Mouse (Mus musculus): ENCODE data around the gene Zbtb26. TPM values are rescaled to one million over a fixed set of nuclear protein-coding genes. Genes with fewer than 3 reads are reported as not detected.
A peak's percentile ranks its signal among the peaks of the same experiment; 100 is the strongest.

The Zbtb26 gene
- polyA plus RNA-seq (2015; fragmentation: Nextera tagmentation; extraction: Ambion mirVana): 3.9 and 4.3 TPM in 2 replicates

DNA sequence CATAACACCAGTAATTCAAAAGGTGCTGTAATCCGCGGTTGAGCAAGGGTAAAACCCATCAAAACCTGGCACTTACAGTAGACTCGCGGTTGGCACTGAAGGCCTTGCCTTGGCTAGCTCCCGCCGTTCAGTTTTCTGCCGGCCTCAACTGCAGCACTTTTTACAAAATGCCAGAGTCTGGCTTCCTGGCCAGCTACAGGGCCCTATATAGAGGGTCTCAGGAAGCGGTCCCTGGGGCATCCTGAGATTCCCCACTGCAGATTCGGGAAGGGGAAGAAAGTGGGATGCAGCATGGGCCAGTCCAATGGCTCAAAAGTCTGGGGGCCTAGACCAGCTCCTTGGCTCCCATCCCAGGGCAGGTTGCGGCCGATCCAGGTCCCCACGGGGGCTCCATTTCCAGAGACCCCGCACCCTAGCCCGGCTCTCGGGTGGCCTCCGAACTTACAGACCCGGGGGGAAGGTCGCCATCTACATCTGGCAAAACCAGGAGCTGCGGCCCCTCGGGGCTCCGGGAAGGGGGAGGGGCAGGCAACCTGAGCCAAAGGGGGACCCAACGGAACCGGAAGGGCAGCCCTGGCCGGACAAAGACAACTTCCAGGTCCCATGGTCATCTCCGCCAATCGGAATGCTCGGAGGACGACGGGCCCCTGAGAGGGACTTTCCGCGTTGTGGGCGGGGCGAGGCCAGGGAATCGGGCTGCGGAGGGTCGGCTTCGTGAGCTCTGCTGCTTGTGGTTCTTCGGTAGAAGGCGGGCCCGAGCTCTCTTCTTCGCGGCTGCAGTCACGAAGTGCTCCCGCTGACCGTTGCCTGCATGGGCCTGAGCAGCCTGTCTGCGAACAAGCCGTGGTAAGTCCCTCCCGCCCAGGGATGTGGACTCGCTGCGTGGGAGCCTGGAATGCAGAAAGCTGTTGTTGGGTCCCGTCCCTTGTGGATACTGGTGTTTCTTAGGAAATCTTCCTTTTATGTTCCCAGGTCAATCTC lies at the start of gene Zbtb26, which contains the start of the genes Zbtb6 and Rabgap1:
Gene Zbtb26 (minus strand): TSS at position 525 of the 981 bp plus-strand sequence.
Gene Zbtb6 (minus strand): TSS at position 561 of the 981 bp plus-strand sequence.
Gene Rabgap1 (plus strand): TSS at position 669 of the 981 bp plus-strand sequence.
- Histone ChIP-seq H3K4me3 (peak within 1 kb of the TSS; percentile 84), H3K4me2 (peak within 1 kb of the TSS; percentile 81), H3K27me3 (replicated peaks) (no peaks in the 10 kb centered on the region), H3K9ac (peak within 1 kb of the TSS; percentile 93), H3K36me3 (peaks cover 10% of the 10 kb centered on the region), H3K27ac (replicated peaks) (peak within 1 kb of the TSS; percentile 87), H3K9me3 (no peaks in the 10 kb centered on the region), H3K4me1 (peaks cover 27% of the 10 kb centered on the region)
- ATAC-seq (ENCODE audit: extremely low read depth, insufficient number of reproducible peaks, low FRiP score, low TSS enrichment): peak; percentile 99
- WGBS: under 1% methylated on average over 51 of the region's 51 CpGs

DNA sequence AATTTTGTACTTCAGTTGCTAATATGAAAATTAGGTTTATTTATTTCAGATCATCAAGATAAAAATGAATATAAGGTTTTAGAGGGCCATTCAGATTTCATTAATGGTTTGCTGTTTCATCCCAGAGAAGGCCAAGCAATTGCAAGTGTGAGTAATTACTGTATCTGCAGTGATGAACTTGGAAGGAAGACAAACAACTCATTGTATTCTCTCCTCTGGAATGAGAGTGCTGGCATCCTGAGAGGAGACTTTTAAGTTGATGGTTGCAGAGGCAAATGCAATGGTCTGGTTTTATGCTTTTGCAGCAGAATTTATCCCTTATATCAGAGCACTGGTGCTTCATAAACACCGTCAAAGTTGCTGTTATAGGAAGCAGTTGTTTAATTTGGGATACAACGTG lies 46.0 kb upstream of the Zbtb26 start:
- no peaks in the 10 kb centered on the region for H3K27me3 ChIP-seq (replicated peaks)

DNA sequence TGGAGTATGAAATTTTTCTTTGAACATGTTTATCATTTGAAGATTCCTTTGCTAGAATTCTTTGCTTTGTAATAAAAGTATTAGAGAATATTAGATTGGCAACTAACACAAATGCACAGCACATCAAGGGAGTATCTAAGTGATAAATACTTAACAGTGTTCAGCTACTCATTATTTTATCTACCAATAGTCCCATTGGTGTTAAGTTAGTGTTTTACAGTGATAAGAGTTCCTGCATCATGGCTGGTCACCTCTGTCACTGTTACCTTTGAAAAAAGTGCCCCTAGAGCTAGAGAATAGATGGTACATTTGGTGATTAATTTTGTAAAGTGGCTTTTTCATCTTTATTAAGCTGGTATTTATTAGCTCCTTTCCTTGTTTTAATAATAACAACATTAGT lies 43.5 kb upstream of the Zbtb26 start:
- no peak for ATAC-seq (ENCODE audit: extremely low read depth, insufficient number of reproducible peaks, low FRiP score, low TSS enrichment)
- peaks cover 76% of the 10 kb centered on the region for H3K36me3 ChIP-seq

More for the DNA sequence above, 46.0 kb upstream of the Zbtb26 start:
- no peak for ATAC-seq (ENCODE audit: extremely low read depth, insufficient number of reproducible peaks, low FRiP score, low TSS enrichment)
- Histone ChIP-seq H3K9me3 (no peaks in the 10 kb centered on the region), H3K4me3 (no peak overlapping the region), H3K9ac (no peak overlapping the region), H3K4me1 (no peaks in the 10 kb centered on the region), H3K36me3 (peaks cover 80% of the 10 kb centered on the region), H3K4me2 (no peak overlapping the region), H3K27ac (replicated peaks) (no peak overlapping the region)
- 85% methylated on average over 2 of the region's 2 CpGs for WGBS

DNA sequence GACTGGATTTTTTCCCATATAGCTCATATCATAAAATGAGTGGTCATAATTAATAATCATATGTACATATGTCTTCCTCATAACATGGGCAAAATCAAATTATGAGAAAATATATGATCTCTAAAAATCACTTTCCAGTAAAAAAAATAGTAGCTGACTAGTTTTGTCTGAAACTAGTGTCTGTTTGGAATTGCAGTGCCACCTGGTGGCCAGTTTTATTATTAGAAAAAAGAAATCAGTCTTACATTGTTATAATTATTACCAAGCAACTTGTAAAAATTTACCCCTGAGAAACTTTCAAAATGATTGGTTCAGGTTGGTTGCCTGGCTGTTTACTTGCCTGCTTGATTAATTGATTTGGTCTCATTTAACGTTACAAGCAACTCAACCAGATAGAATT lies 42.4 kb upstream of the Zbtb26 start:
- Histone ChIP-seq H3K27ac (replicated peaks) (no peak overlapping the region), H3K4me1 (no peaks in the 10 kb centered on the region), H3K4me2 (no peak overlapping the region), H3K9ac (no peak overlapping the region), H3K36me3 (peaks cover 74% of the 10 kb centered on the region), H3K27me3 (replicated peaks) (no peaks in the 10 kb centered on the region), H3K4me3 (no peak overlapping the region), H3K9me3 (no peaks in the 10 kb centered on the region)
- ATAC-seq (ENCODE audit: extremely low read depth, insufficient number of reproducible peaks, low FRiP score, low TSS enrichment): no peak
- WGBS: 76% methylated on average over 1 of the region's 1 CpGs

More for the DNA sequence above, 43.5 kb upstream of the Zbtb26 start:
- Histone ChIP-seq H3K4me2 (no peak overlapping the region), H3K27ac (replicated peaks) (no peak overlapping the region), H3K27me3 (replicated peaks) (no peaks in the 10 kb centered on the region), H3K4me1 (no peaks in the 10 kb centered on the region), H3K9ac (no peak overlapping the region), H3K4me3 (no peak overlapping the region), H3K9me3 (no peaks in the 10 kb centered on the region)

DNA sequence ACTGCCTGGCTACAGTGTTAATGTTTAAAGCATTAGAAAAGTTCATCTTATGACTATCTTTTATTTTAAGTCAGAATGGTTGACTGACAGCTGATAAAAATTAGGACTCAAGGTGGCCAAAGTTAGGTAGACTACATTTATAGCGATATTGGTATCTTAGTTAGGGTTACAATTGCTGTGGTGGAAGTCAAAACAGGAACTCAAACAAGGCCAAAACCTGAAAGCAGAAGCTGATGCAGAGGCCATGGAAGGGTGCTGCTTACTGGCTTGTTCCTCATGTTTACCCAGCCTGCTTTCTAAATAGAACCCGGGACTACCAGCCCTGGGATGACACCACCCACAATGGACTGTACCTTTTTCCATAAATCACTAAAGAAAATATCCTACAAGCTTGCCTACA lies 41.2 kb upstream of the Zbtb26 start:
- H3K27ac ChIP-seq (replicated peaks): no peak overlapping the region
- H3K4me1 ChIP-seq: no peaks in the 10 kb centered on the region
- no peak overlapping the region for H3K4me3 ChIP-seq
- no peak overlapping the region for H3K4me2 ChIP-seq
- no peaks in the 10 kb centered on the region for H3K9me3 ChIP-seq
- H3K36me3 ChIP-seq: peaks cover 69% of the 10 kb centered on the region
- no peak for ATAC-seq (ENCODE audit: extremely low read depth, insufficient number of reproducible peaks, low FRiP score, low TSS enrichment)
- whole genome bisulfite sequencing: 83% methylated on average over 2 of the region's 2 CpGs
- H3K27me3 ChIP-seq (replicated peaks): no peaks in the 10 kb centered on the region
- no peak overlapping the region for H3K9ac ChIP-seq

DNA sequence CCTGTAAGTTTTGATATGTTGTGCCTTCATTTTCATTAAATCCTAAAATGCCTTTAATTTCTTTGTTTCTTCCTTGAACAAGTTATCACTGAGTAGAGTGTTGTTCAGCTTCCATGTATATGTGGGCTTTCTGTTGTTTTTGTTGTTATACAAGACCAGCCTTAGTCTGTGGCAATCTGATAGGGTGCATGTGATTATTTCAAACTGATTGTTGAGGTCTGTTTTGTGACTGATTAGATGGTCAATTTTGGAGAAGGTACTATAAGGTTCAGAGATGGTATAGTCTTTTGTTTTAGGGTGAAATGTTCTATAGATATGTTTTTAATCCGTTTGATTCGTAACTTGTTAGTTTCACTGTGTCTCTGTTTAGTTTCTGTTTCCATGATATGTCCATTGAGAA lies 37.1 kb upstream of the Zbtb26 start:
- no peaks in the 10 kb centered on the region for H3K9me3 ChIP-seq
- no peaks in the 10 kb centered on the region for H3K27me3 ChIP-seq (replicated peaks)
- no peak overlapping the region for H3K9ac ChIP-seq
- no peak overlapping the region for H3K4me3 ChIP-seq
- H3K4me2 ChIP-seq: no peak overlapping the region
- H3K27ac ChIP-seq (replicated peaks): no peak overlapping the region
- WGBS: 92% methylated on average over 2 of the region's 2 CpGs
- peaks cover 81% of the 10 kb centered on the region for H3K36me3 ChIP-seq
- H3K4me1 ChIP-seq: no peaks in the 10 kb centered on the region; the same call in 1 of the 2 replicates
- ATAC-seq (ENCODE audit: extremely low read depth, insufficient number of reproducible peaks, low FRiP score, low TSS enrichment): no peak

DNA sequence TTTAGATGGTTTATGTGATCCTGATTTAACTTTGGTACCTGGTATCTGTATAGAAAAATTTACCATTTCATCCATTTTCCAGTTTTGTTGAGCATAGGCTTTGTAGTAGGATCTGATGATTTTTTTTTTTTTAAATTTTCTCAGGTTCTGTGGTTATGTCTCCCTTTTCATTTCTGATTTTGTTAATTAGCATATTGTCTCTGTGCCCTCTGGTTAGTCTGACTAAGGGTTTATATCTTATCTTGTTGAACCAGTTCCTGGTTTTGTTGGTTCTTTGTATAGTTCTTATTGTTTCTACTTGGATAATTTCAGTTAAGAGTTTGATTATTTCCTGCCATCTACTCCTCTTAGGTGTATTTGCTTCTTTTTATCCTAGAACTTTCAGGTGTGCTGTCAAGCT lies 36.6 kb upstream of the Zbtb26 start:
- Histone ChIP-seq H3K9ac (no peak overlapping the region), H3K9me3 (no peaks in the 10 kb centered on the region), H3K27me3 (replicated peaks) (no peaks in the 10 kb centered on the region), H3K4me2 (no peak overlapping the region), H3K4me3 (no peak overlapping the region), H3K4me1 (no peaks in the 10 kb centered on the region; the same call in 1 of the 2 replicates), H3K36me3 (peaks cover 80% of the 10 kb centered on the region), H3K27ac (replicated peaks) (no peak overlapping the region)
- ATAC-seq (ENCODE audit: extremely low read depth, insufficient number of reproducible peaks, low FRiP score, low TSS enrichment): no peak

DNA sequence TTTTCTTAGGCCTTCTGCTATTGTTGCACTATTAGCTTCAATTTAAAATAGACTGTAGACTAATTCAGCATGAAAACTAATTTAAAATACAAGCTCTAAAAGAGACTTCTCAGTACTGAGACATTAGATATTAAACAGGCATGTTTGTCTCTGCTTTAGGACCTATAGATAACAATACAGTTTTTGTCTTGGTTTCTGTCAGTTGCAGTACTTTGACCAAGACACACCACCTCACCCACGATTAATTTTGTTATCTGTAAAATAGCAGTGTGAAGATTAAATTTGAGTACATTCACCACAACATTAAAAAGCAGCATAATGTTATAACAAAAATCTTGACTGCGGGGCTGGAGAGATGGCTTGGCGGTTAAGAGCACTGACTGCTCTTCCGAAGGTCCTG lies 23.3 kb upstream of the Zbtb26 start:
- no peaks in the 10 kb centered on the region for H3K9me3 ChIP-seq
- ATAC-seq (ENCODE audit: extremely low read depth, insufficient number of reproducible peaks, low FRiP score, low TSS enrichment): no peak
- no peak overlapping the region for H3K9ac ChIP-seq
- no peak overlapping the region for H3K27ac ChIP-seq (replicated peaks)
- no peak overlapping the region for H3K4me2 ChIP-seq
- peaks cover 20% of the 10 kb centered on the region for H3K36me3 ChIP-seq
- whole genome bisulfite sequencing: 88% methylated on average over 4 of the region's 4 CpGs
- no peaks in the 10 kb centered on the region for H3K4me1 ChIP-seq
- no peaks in the 10 kb centered on the region for H3K27me3 ChIP-seq (replicated peaks)
- no peak overlapping the region for H3K4me3 ChIP-seq

DNA sequence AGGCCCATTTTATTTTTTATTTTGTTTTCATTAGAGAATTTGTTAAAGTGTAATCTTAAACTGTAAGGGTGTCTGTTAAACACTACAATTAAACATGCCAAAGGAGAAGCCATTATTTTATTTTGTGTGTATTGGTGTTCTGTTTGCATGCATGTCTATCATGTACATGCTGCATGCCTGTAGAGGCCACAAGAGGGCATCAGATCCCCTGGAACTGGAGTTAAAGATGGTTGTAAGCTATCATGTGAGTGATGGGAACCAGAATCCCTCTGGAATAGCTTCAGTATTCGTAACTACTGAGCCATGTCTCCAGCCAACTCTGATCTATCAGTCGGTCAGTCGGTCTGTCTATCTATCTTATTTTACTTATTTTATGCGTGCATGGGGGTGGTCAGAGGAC lies 17.8 kb upstream of the Zbtb26 start:
- ATAC-seq (ENCODE audit: extremely low read depth, insufficient number of reproducible peaks, low FRiP score, low TSS enrichment): no peak
- H3K27me3 ChIP-seq (replicated peaks): no peaks in the 10 kb centered on the region
- H3K4me1 ChIP-seq: no peaks in the 10 kb centered on the region
- no peak overlapping the region for H3K9ac ChIP-seq
- H3K36me3 ChIP-seq: peaks cover 8% of the 10 kb centered on the region; the same call in 1 of the 2 replicates
- H3K27ac ChIP-seq (replicated peaks): no peak overlapping the region
- WGBS: 93% methylated on average over 4 of the region's 4 CpGs
- no peak overlapping the region for H3K4me2 ChIP-seq
- no peak overlapping the region for H3K4me3 ChIP-seq
- H3K9me3 ChIP-seq: no peaks in the 10 kb centered on the region; the same call in 1 of the 2 replicates

DNA sequence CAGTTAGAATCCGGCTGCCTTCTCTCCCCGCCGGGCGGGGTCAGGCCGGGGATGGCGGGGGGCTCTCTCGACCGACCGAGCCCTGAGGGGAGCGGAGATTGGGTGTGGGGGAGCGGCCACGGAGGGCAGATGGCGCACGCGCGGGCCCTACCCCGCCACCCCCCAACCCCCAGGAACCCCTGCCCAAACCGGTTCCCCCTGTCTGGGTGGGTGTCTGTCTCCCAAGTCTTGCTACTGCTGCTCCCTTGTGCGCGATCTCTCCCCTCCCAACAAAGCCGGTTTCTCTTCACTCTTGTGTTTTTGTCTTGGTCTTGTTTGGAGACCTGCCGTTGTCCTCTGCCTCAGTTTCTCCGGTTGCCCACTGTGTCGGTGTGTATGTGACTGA lies 9.4 kb upstream of the Zbtb26 start:
- WGBS: under 1% methylated on average over 24 of the region's 24 CpGs
- Histone ChIP-seq H3K4me2 (peak overlapping the region; percentile 93), H3K4me3 (peak overlapping the region; percentile 91)

DNA sequence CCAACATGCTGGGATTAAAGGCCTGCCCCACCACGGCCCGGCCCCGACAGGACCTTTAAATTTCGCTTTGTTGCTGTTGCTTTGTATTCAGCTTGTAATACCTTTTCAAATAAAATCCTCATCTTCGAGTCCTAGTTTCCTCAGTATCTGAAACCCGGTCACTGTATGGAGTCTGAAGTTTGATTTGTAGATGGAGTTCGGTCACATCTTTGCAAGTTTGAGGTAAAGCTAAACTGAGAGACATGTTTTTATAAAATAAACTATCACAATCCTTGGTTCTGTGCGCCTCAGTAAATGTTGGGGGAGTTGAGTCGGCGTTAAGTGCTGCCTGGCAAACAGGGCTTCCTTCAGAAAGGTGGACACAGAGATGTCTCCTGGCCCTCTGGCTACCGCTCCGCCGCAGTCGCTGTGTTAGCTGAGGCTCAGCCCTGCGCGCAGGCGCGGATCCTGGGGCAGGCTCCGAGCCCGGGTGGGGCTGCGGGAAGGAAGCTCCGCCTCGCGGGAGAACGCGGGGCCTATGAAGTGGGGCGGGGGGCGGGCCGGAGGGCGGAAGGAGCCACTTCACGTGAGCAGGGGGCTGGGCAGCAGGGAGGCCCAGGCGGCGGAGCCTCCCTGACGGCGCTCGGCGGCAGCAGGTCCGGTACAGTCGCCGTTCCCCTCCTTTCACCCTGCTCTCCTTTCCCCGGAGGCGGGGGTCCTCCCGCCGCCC lies 8.9 kb upstream of the Zbtb26 start:
- peak; percentile 98 for ATAC-seq (ENCODE audit: extremely low read depth, insufficient number of reproducible peaks, low FRiP score, low TSS enrichment)
- Histone ChIP-seq H3K36me3 (peaks cover 7% of the 10 kb centered on the region; the same call in 1 of the 2 replicates), H3K27ac (replicated peaks) (peak overlapping the region; percentile 83), H3K9me3 (no peaks in the 10 kb centered on the region), H3K4me3 (peak overlapping the region; percentile 91), H3K9ac (peak overlapping the region; percentile 95), H3K27me3 (replicated peaks) (no peaks in the 10 kb centered on the region), H3K4me1 (peaks cover 20% of the 10 kb centered on the region), H3K4me2 (peak overlapping the region; percentile 93)
- 10% methylated on average over 33 of the region's 44 CpGs for WGBS

More for the DNA sequence above, 9.4 kb upstream of the Zbtb26 start:
- Histone ChIP-seq H3K36me3 (peaks cover 3% of the 10 kb centered on the region; the same call in 1 of the 2 replicates), H3K9me3 (no peaks in the 10 kb centered on the region), H3K9ac (peak overlapping the region; percentile 95), H3K27me3 (replicated peaks) (no peaks in the 10 kb centered on the region), H3K27ac (replicated peaks) (peak overlapping the region; percentile 83), H3K4me1 (peaks cover 20% of the 10 kb centered on the region)
- ATAC-seq (ENCODE audit: extremely low read depth, insufficient number of reproducible peaks, low FRiP score, low TSS enrichment): peak; percentile 69; the same call in 1 of the 2 replicates
